Mouse (Mus musculus): ENCODE results near the gene Gm21650.
"Not testable (repeated sequence)": the region's sequence is repeated elsewhere in the genome, so short reads cannot be mapped to it uniquely, and the experiment has no call there.

The Gm21650 gene

DNA sequence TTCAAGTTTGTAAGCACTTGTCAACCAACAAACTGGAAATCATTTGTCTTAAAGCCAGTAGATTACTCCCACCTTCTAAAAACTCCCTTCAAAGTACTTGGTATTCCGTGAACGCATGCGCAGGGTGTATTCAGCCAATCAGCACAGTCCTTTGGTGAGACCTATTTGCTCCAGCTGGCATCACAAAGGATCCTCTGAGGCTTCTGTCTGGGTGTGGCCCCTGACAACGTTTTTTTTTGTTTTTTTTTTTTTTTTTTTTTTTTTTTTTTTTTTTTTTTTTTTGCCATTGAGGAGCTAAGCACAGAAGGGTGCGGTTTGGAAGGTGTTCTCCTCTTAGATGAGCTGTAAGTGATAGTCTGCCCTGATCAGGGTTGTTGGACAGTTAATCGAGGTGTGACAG lies at the start of gene Gm21650:
TSS of gene Gm21650 (plus strand) at position 301 of the 400 bp plus-strand sequence.
- not testable (repeated sequence) for DNase-seq

All from cerebellum, adult 11-12 months (tissue).